Mouse (Mus musculus): ENCODE measurements around the gene Smad5.

GRCm38 (mm10) chr13:56769431-56769830 is 66.6 kb downstream of the Smad5 start:
- TF ChIP-seq POLR2A (IDR thresholded peaks at IDR 0.05; ENCODE audit: insufficient read depth, low read depth, low read length) (no peak), CTCF (IDR thresholded peaks at IDR 0.05) (no peak)
